Comparison of ENCODE assay signal across 18 mouse cellular contexts in the genomic region with DNA sequence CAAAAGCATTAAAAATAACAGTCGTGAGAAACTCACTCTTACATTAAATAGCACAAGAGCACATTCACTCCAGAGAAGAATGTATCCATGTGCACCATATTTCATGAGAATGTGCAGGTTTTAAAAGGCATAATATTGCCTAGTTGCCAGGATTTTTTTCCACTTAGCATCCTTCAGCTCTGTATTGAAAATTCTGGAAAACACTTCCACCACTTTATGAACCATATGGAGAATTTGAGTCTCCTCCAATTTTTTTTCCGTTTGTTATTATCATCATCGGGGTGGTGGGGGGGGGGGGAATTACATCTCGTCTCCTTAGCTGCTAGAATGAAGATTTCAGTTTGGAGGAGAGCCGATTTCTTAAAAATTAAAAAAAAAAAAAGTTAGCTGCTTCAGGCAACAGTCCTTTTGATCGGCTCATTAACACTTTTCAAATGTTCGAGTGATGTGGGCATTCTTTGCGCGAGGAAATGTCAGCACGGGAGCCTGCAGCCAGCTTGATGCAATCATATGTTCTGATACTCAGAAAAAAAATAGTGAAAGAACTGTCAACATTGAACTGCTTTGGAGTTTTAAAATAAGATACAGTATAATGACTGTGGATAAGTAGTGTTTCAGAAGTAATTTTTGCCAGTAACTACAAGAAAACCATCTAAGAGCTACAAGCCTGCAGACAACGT.
DNase-seq lines count a peak whose midpoint lies in the region; ATAC-seq lines count a peak whose summit lies in the region.
"Had no signal": no experiment of that assay in that cellular context is flagged by ENCODE, and none has a peak within 500 bp of the region (broad histone marks: within the 10 kb centered on the region; RNA-seq: fewer than 3 reads in every experiment).

No protein-coding gene starts in this region.

- no peak overlapping the region for H3K4me2 ChIP-seq in stomach, embryonic 16.5 days (ENCODE audit: low read depth, low read length)

- 0 out of 2 replicates have a peak, but pooled peaks cover 4% of the 10 kb centered on the region for H3K4me1 ChIP-seq in stomach, embryonic 16.5 days (ENCODE audit: control insufficient read depth, insufficient read depth, low read length)
- H3K4me1 ChIP-seq: heart, embryonic 10.5 days had no signal

- peak; percentile 7 for DNase-seq in cerebellum, adult 9-10 months
- DNase-seq in cerebellum, postnatal 14 days: no peak
- DNase-seq in layer of hippocampus, adult 18-20 months (ENCODE audit: low spot score in 2 of 2): peak; percentile 33 to 50
- no peak for DNase-seq in layer of hippocampus, postnatal 10 days (ENCODE audit: low spot score in 2 of 2)
- DNase-seq in right cerebral cortex, adult 2 months (ENCODE audit: low spot score in 2 of 2): peak; percentile 14 to 18
- no peak for DNase-seq in right cerebral cortex, adult 18-20 months
- DNase-seq: adrenal gland, postnatal 10 days; cerebellum, adult 9-11 months; gastrocnemius, postnatal 14 days; kidney, adult 9 months; midbrain, embryonic 14.5 days had no signal

- H3K27ac ChIP-seq in stomach, embryonic 16.5 days (ENCODE audit: low read length): peak overlapping the region; percentile 41; the same call in 1 of the 2 replicates
- H3K27ac ChIP-seq: heart, embryonic 10.5 days; layer of hippocampus, adult 2 months; liver, embryonic 14.5 days; macrophage had no signal

- no peak overlapping the region for H3K4me3 ChIP-seq in stomach, embryonic 16.5 days (replicated peaks; ENCODE audit: low read length)
- H3K4me3 ChIP-seq: heart, embryonic 10.5 days; layer of hippocampus, adult 2 months had no signal

- H3K27me3 ChIP-seq in stomach, embryonic 16.5 days (ENCODE audit: control insufficient read depth, insufficient read depth, low read length): no peaks in the 10 kb centered on the region

- 58% methylated on average over 11 of the region's 11 CpGs for WGBS in stomach, embryonic 16.5 days

- H3K9me3 ChIP-seq in stomach, embryonic 16.5 days (replicated peaks; ENCODE audit: control insufficient read depth, low read length): no peaks in the 10 kb centered on the region
- H3K9me3 ChIP-seq: heart, embryonic 10.5 days had no signal

- ATAC-seq in stomach, embryonic 16.5 days (ENCODE audit: insufficient read depth, low FRiP score): no peak
- no peak for ATAC-seq in inflammation-experienced regulatory T-cells, adult 6 months
- ATAC-seq: hindbrain, embryonic 16.5 days had no signal

- H3K9ac ChIP-seq in stomach, embryonic 16.5 days (ENCODE audit: low read length): no peak overlapping the region
- H3K9ac ChIP-seq: liver, embryonic 14.5 days had no signal

- H3K36me3 ChIP-seq in stomach, embryonic 16.5 days (ENCODE audit: control insufficient read depth, insufficient read depth, low read length): no peaks in the 10 kb centered on the region

Comparison
In these comparisons a context has a peak if more than half of its experiments do, and no peak if none do; other contexts are left out.
1. DNase-seq: peak in cerebellum, adult 9-10 months (single experiment), layer of hippocampus, adult 18-20 months (2 of 2) and right cerebral cortex, adult 2 months (2 of 2); none in cerebellum, postnatal 14 days (0 of 2), layer of hippocampus, postnatal 10 days (0 of 2) and right cerebral cortex, adult 18-20 months (single experiment).